Mouse (Mus musculus): ENCODE measurements around the gene Mymk. TPM values are rescaled to one million over a fixed set of nuclear protein-coding genes. Genes with fewer than 3 reads are reported as not detected.

Gene Mymk
- polyA plus RNA-seq, 2 experiments = not detected

DNA sequence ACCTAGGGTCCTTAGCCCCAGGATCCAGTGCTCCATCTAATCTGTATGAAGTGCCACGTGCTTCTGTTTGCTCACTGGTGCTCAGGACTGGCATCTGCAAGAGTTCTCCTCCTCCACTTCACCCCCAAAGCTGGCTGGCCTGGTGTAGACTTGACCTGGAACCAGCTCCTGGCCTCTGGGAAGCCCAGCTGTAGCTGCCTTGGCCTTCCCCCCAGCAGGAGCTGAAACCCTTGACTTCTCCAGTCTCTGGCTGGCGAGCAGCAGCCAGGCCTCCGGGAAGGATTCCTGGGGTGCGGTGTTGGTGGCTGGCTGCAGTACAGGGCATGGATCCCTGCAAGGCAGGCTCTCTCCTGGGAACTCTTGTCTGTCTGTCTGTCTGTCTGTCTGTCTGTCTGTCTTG, 27.8 kb downstream of the Mymk start:
- Histone ChIP-seq H3K4me3 (ENCODE audit: insufficient read depth in 1 of 2, low read depth in 2 of 2, low read length in 2 of 2) (no peak overlapping the region), H3K36me3 (replicated peaks; ENCODE audit: control insufficient read depth, insufficient read depth, low read depth) (no peaks in the 10 kb centered on the region), H3K9me3 (ENCODE audit: control insufficient read depth, low read length) (no peaks in the 10 kb centered on the region), H3K9ac (replicated peaks) (no peak overlapping the region), H3K27ac (no peak overlapping the region), H3K27me3 (ENCODE audit: control insufficient read depth, insufficient read depth, low read length) (no peaks in the 10 kb centered on the region), H3K4me1 (replicated peaks; ENCODE audit: control insufficient read depth in 2 of 2, insufficient read depth in 2 of 2, low read length in 1 of 2) (peaks cover 0 to 9% of the 10 kb centered on the region in 2 experiments; a peak in 2 of 4 replicates), H3K4me2 (ENCODE audit: low read depth) (no peak overlapping the region)
- TF ChIP-seq CTCF (IDR thresholded peaks at IDR 0.05; ENCODE audit: low read depth) (no peak), EP300 (IDR thresholded peaks at IDR 0.05; ENCODE audit: low read depth) (no peak)
- no peak for DNase-seq (ENCODE audit: low read depth in 3 of 3, low spot score in 3 of 3)
- no peak for ATAC-seq (ENCODE audit: insufficient read depth)
- 70% methylated on average over 4 of the region's 4 CpGs for WGBS (ENCODE audit: insufficient replicate concordance)

DNA sequence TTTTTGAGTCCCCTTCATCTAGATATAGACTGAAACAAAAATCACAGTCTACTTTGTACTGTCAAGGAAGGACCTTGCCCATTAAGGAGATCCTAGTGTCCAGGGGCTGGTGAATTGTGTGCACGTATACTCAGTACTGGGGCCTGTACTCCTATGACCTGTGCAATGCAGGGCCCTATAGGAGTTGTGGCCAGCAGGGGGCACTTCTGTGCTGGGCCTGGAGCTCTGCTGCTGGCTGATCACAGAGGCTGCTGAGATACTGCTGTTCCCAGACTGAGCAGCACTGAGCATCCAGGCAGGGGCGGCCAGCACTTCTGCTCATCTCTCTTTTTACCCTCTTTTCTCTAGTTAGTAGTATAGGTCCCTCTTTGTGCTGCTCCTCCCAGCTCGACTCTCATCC, 28.5 kb downstream of the Mymk start:
- WGBS (ENCODE audit: insufficient replicate concordance) = 22% methylated on average over 3 of the region's 3 CpGs
- DNase-seq (ENCODE audit: low read depth in 3 of 3, low spot score in 3 of 3) (peak in 1 of 3 experiments; percentile 35), ATAC-seq (ENCODE audit: insufficient read depth) (peak; percentile 50; the same call in 1 of the 2 replicates)
- no peaks in the 10 kb centered on the region for H3K9me3 ChIP-seq (ENCODE audit: control insufficient read depth, low read length)
- no peak overlapping the region for H3K4me3 ChIP-seq (ENCODE audit: insufficient read depth in 1 of 2, low read depth in 2 of 2, low read length in 2 of 2)
- no peak overlapping the region for H3K9ac ChIP-seq (replicated peaks)
- H3K4me2 ChIP-seq (ENCODE audit: low read depth) = no peak overlapping the region
- H3K36me3 ChIP-seq (replicated peaks; ENCODE audit: control insufficient read depth, insufficient read depth, low read depth) = no peaks in the 10 kb centered on the region
- TF ChIP-seq CTCF (IDR thresholded peaks at IDR 0.05; ENCODE audit: low read depth) = peak; percentile 85
- no peak for TF ChIP-seq EP300 (IDR thresholded peaks at IDR 0.05; ENCODE audit: low read depth)
- H3K27ac ChIP-seq = no peak overlapping the region
- H3K27me3 ChIP-seq (ENCODE audit: control insufficient read depth, insufficient read depth, low read length) = no peaks in the 10 kb centered on the region
- peaks cover 0 to 9% of the 10 kb centered on the region in 2 experiments; a peak in 2 of 4 replicates for H3K4me1 ChIP-seq (replicated peaks; ENCODE audit: control insufficient read depth in 2 of 2, insufficient read depth in 2 of 2, low read length in 1 of 2)

DNA sequence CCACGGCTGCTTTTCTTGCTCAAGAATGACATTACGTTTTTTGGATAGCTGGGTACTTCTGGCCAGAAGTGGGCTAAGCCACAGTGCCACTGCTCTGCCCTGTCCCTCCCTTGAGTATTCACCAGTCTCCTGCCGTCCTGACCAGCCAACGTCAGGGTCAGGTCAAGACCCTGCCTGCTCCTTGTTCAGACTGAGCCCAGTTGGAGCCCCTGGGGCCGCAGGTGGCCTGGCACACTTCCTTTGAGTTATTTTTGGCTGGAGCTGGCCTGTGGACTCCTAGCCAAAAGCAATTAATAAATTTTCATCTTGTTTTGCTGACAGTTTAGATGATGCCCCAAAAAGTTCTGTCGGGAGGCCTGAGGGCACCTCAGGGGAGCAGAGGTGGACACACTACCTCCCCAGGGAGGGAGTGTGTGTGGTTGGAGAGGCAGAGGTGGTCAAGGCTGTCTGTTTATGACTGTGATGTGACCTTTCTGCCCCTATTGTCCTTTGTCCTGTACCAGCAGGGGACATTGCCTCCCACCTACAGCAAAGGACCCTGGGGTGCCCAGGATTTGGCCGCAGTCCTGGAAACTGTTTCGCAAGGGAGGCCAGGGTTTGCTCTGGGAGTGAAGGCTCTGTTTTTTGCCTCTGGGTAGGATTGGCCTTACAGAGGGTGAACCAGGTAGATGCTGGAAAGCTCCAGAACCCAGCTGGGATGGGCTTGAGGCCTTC, 29.7 kb downstream of the Mymk start:
- Histone ChIP-seq H3K4me1 (replicated peaks; ENCODE audit: control insufficient read depth in 2 of 2, insufficient read depth in 2 of 2, low read length in 1 of 2) (peaks cover 0 to 7% of the 10 kb centered on the region in 2 experiments; a peak in 1 of 4 replicates), H3K9me3 (ENCODE audit: control insufficient read depth, low read length) (no peaks in the 10 kb centered on the region), H3K9ac (replicated peaks) (no peak overlapping the region), H3K4me2 (ENCODE audit: low read depth) (no peak overlapping the region), H3K27ac (no peak overlapping the region), H3K36me3 (replicated peaks; ENCODE audit: control insufficient read depth, insufficient read depth, low read depth) (no peaks in the 10 kb centered on the region), H3K4me3 (ENCODE audit: insufficient read depth in 1 of 2, low read depth in 2 of 2, low read length in 2 of 2) (no peak overlapping the region), H3K27me3 (ENCODE audit: control insufficient read depth, insufficient read depth, low read length) (no peaks in the 10 kb centered on the region)
- TF ChIP-seq CTCF (IDR thresholded peaks at IDR 0.05; ENCODE audit: low read depth) = no peak
- TF ChIP-seq EP300 (IDR thresholded peaks at IDR 0.05; ENCODE audit: low read depth) = no peak
- ATAC-seq (ENCODE audit: insufficient read depth) (peak; percentile 70), DNase-seq (ENCODE audit: low read depth in 3 of 3, low spot score in 3 of 3) (peak in 1 of 3 experiments; percentile 25)
- 48% methylated on average over 8 of the region's 8 CpGs for WGBS (ENCODE audit: insufficient replicate concordance)

- Histone ChIP-seq H3K36me3 (replicated peaks; ENCODE audit: control insufficient read depth, insufficient read depth, low read depth) (no peaks in the 10 kb centered on the region), H3K27ac (no peak overlapping the region), H3K4me3 (ENCODE audit: insufficient read depth in 1 of 2, low read depth in 2 of 2, low read length in 2 of 2) (no peak overlapping the region), H3K27me3 (ENCODE audit: control insufficient read depth, insufficient read depth, low read length) (no peaks in the 10 kb centered on the region), H3K9ac (replicated peaks) (no peak overlapping the region), H3K9me3 (ENCODE audit: control insufficient read depth, low read length) (no peaks in the 10 kb centered on the region), H3K4me1 (replicated peaks; ENCODE audit: control insufficient read depth in 2 of 2, insufficient read depth in 2 of 2, low read length in 1 of 2) (peaks cover 0 to 7% of the 10 kb centered on the region in 2 experiments; a peak in 1 of 4 replicates), H3K4me2 (ENCODE audit: low read depth) (no peak overlapping the region)
- TF ChIP-seq CTCF (IDR thresholded peaks at IDR 0.05; ENCODE audit: low read depth) (peak; percentile 58), EP300 (IDR thresholded peaks at IDR 0.05; ENCODE audit: low read depth) (no peak)
- DNase-seq (ENCODE audit: low read depth in 3 of 3, low spot score in 3 of 3) = no peak
- WGBS (ENCODE audit: insufficient replicate concordance) = 0% methylated on average over 1 of the region's 1 CpGs
- no peak for ATAC-seq (ENCODE audit: insufficient read depth)
These were observed 32.7 kb downstream of the Mymk start for GRCm38 (mm10) chr2:27039286-27039685.

GRCm38 (mm10) chr2:27038596-27038995, 33.4 kb downstream of the Mymk start:
- Histone ChIP-seq H3K4me1 (replicated peaks; ENCODE audit: control insufficient read depth in 2 of 2, insufficient read depth in 2 of 2, low read length in 1 of 2) (peaks cover 0 to 7% of the 10 kb centered on the region in 2 experiments; a peak in 1 of 4 replicates), H3K4me2 (ENCODE audit: low read depth) (no peak overlapping the region), H3K9ac (replicated peaks) (no peak overlapping the region), H3K4me3 (ENCODE audit: insufficient read depth in 1 of 2, low read depth in 2 of 2, low read length in 2 of 2) (no peak overlapping the region), H3K36me3 (replicated peaks; ENCODE audit: control insufficient read depth, insufficient read depth, low read depth) (no peaks in the 10 kb centered on the region), H3K27me3 (ENCODE audit: control insufficient read depth, insufficient read depth, low read length) (no peaks in the 10 kb centered on the region), H3K9me3 (ENCODE audit: control insufficient read depth, low read length) (no peaks in the 10 kb centered on the region), H3K27ac (no peak overlapping the region)
- peak; percentile 25 to 44 (median 31) for DNase-seq (ENCODE audit: low read depth in 3 of 3, low spot score in 3 of 3)
- no peak for ATAC-seq (ENCODE audit: insufficient read depth)
- TF ChIP-seq EP300 (IDR thresholded peaks at IDR 0.05; ENCODE audit: low read depth) (no peak), CTCF (IDR thresholded peaks at IDR 0.05; ENCODE audit: low read depth) (peak; percentile 93)
- 0% methylated on average over 3 of the region's 3 CpGs for WGBS (ENCODE audit: insufficient replicate concordance)
